Mouse (Mus musculus) hindbrain, embryonic 14.5 days (tissue): ENCODE measurements around the gene Vamp5. TPM values are rescaled to one million over a fixed set of nuclear protein-coding genes. Genes with fewer than 3 reads are reported as not detected.

ENCODE experiments used
- ATAC-seq: fragments of 200-750 bp; cut with Nextera tagmentation; 2 replicates; pipeline ENCODE4 v1.8.0; 2017; ENCODE audit warnings: moderate number of reproducible peaks, mild to moderate bottlenecking, moderate TSS enrichment, moderate library complexity; ENCODE audit not compliant: low FRiP score
- DNase-seq: peaks from one replicate; pipeline ENCODE4 v3.0.0-alpha.2; 2015; ENCODE audit warnings: low spot score
- H3K27ac ChIP-seq: fragments of 300-500 bp; sonication (generic); 2 replicates; pipeline ENCODE4 v1.5.1; 2014; ENCODE audit warnings: mild to moderate bottlenecking, moderate library complexity
- H3K27me3 ChIP-seq: fragments of 300-500 bp; sonication (generic); 2 replicates; pipeline ENCODE4 v1.6.1; 2014; ENCODE audit warnings: mild to moderate bottlenecking, low read length, mixed read lengths; ENCODE audit not compliant: control insufficient read depth, insufficient read depth
- H3K36me3 ChIP-seq: fragments of 300-500 bp; sonication (generic); replicated peaks from 2 replicates; pipeline ENCODE4 v1.6.1; 2014; ENCODE audit not compliant: control insufficient read depth, insufficient read depth
- H3K4me1 ChIP-seq: fragments of 300-500 bp; sonication (generic); replicated peaks from 2 replicates; pipeline ENCODE4 v1.6.1; 2014; ENCODE audit warnings: antibody characterized with exemption, low read length, mixed read lengths; ENCODE audit not compliant: control insufficient read depth, insufficient read depth
- H3K4me2 ChIP-seq: fragments of 300-500 bp; sonication (generic); replicated peaks from 2 replicates; pipeline ENCODE4 v1.6.1; 2014; ENCODE audit warnings: mild to moderate bottlenecking, moderate library complexity
- H3K4me3 ChIP-seq: fragments of 300-500 bp; sonication (generic); replicated peaks from 2 replicates; pipeline ENCODE4 v1.5.1; 2014; ENCODE audit warnings: mild to moderate bottlenecking, low read length
- H3K9ac ChIP-seq: fragments of 300-500 bp; sonication (generic); 2 replicates; pipeline ENCODE4 v1.6.1; 2014
- H3K9me3 ChIP-seq: fragments of 300-500 bp; sonication (generic); 2 replicates; pipeline ENCODE4 v1.6.1; 2016; ENCODE audit warnings: low read length; ENCODE audit not compliant: control insufficient read depth
- WGBS: fragments of 180-500 bp; shearing (Covaris S2); extraction: QIAGEN DNeasy Blood & Tissue Kit; methylation state at CpG from one replicate; pipeline ENCODE4 v1.1.7; 2014; 5-methylcytosine and 5-hydroxymethylcytosine counted together
- polyA plus RNA-seq: library from polyadenylated mRNA; unstranded; fragments of >200 nt; fragmentation: Nextera tagmentation; extraction: Ambion mirVana; gene quantifications from 2 replicates; pipeline ENCODE4 v1.2.1, GENCODE M21; 2014

Gene Vamp5
- polyA plus RNA-seq, 1 experiment from 2014 or later = 23.6 TPM

DNA sequence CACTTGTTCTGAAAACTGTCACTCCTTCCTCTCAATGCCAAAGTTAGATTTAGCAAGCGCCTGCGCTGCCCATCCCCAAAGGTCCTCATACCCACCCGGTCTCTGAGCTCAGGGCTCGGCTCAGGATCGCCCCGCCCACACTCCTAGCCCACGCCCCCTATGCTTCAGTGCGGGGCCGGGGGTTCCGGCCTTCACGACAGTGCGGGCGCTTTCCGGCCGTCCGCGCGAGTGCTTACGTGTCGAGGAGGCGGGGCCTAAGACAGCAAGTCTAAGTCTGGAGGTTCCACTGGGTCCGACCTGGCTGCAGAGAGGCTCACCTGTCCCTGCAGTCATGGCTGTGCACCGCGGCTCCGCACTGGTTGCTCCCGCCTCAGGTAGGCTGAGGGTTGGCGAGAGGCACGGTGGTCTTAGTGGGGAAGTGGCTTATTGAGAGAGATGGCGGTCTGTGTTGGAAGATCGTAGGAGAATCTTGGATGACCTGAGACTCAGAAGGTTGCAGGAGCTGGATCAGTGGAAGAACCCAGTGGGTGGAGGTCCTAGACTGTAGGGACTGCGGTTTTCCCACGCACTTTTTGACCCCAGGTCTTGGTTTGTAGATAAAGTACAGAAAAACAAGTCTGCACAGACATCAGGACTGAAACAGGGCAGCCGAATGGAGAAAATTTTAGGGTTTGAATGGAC is 33.9 kb upstream of the Vamp5 start, which contains the start of gene Ggcx:
Gene Ggcx, plus strand, starts transcription at position 233 of the 681 bp plus-strand sequence.
- DNase-seq (peak; percentile 92), ATAC-seq (peak; percentile 96)
- H3K27me3 ChIP-seq = no peaks in the 10 kb centered on the region
- H3K4me1 ChIP-seq = peaks cover 10% of the 10 kb centered on the region
- H3K4me2 ChIP-seq = peak within 1 kb of the TSS; percentile 79
- H3K36me3 ChIP-seq = peaks cover 21% of the 10 kb centered on the region
- H3K4me3 ChIP-seq = peak within 1 kb of the TSS; percentile 78
- H3K9me3 ChIP-seq = no peaks in the 10 kb centered on the region
- peak within 1 kb of the TSS; percentile 75 for H3K27ac ChIP-seq
- H3K9ac ChIP-seq = peak within 1 kb of the TSS; percentile 90
- whole genome bisulfite sequencing = 2% methylated on average over 33 of the region's 33 CpGs

DNA sequence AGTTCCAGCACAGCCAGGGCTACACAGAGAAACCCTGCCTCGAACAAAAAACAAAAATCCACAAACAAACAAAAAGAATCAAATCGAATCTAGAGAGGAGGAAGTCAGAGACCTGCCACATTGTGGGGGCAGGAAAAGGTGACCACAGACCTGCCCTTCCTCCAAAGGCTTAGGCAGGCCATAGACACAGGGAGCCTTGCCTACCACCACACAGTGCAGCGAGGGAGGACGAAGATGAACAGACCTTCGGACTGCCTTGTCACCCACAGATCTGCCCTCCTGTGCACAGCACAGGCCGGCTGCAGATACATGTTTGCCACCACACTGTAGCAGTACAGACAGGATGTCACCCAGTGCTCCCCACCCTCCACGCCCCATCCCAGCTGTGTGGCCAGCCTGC is 30.2 kb upstream of the Vamp5 start:
- no peaks in the 10 kb centered on the region for H3K9me3 ChIP-seq
- no peak overlapping the region for H3K9ac ChIP-seq
- no peak overlapping the region for H3K27ac ChIP-seq
- no peak overlapping the region for H3K4me2 ChIP-seq
- H3K4me1 ChIP-seq = peaks cover 10% of the 10 kb centered on the region
- WGBS = 84% methylated on average over 7 of the region's 7 CpGs
- no peak for ATAC-seq
- no peak overlapping the region for H3K4me3 ChIP-seq
- DNase-seq = no peak
- no peaks in the 10 kb centered on the region for H3K36me3 ChIP-seq
- no peaks in the 10 kb centered on the region for H3K27me3 ChIP-seq

DNA sequence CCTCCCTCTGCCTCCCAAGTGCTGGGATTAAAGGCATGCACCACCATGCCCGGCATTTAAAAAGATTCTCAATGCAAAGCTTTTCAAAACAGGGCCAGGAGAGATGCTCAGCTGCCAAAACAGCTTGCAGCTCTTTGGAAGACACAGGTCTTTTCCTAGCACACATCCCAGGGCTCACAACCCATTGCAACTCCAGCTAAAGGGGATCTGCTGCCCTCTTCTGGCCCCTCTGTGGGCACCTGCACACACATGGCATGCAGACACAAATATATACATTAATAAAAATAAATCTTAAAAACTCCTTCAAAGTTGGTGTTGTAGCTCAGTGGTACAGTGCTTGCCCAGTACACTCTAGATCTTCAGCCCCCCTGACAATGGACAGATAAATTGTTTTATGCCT is 29.7 kb upstream of the Vamp5 start:
- 28% methylated on average over 1 of the region's 1 CpGs for WGBS
- ATAC-seq = no peak

DNA sequence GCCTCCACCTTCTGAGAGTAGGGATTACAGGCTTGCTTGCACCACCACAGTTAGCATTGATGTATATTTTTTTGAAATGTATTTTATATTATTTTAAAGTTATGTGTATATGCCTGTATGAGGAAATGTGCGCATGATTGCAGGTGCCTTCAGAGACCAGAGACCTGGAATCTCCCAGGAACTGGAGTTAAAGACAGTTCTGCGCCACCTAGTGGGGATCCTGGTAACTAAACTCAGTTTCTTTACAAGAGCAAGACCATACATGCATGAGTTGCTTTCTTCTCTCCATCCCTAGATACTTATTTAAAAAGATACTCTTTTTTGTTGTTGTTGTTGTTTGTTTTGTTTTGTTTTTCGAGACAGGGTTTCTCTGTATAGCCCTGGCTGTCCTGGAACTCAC is 29.3 kb upstream of the Vamp5 start:
- Histone ChIP-seq H3K9me3 (no peaks in the 10 kb centered on the region), H3K9ac (no peak overlapping the region), H3K4me1 (peaks cover 2% of the 10 kb centered on the region; the same call in 1 of the 2 replicates), H3K4me2 (no peak overlapping the region), H3K27ac (no peak overlapping the region), H3K27me3 (no peaks in the 10 kb centered on the region), H3K36me3 (no peaks in the 10 kb centered on the region), H3K4me3 (no peak overlapping the region)
- DNase-seq (peak; percentile 80), ATAC-seq (no peak)
- 14% methylated on average over 3 of the region's 3 CpGs for WGBS

More for the DNA sequence above, 29.7 kb upstream of the Vamp5 start:
- no peaks in the 10 kb centered on the region for H3K36me3 ChIP-seq
- no peaks in the 10 kb centered on the region for H3K9me3 ChIP-seq
- H3K4me1 ChIP-seq = peaks cover 6% of the 10 kb centered on the region
- H3K4me3 ChIP-seq = no peak overlapping the region
- H3K27ac ChIP-seq = no peak overlapping the region
- no peaks in the 10 kb centered on the region for H3K27me3 ChIP-seq
- no peak overlapping the region for H3K4me2 ChIP-seq
- H3K9ac ChIP-seq = no peak overlapping the region
- DNase-seq = no peak

DNA sequence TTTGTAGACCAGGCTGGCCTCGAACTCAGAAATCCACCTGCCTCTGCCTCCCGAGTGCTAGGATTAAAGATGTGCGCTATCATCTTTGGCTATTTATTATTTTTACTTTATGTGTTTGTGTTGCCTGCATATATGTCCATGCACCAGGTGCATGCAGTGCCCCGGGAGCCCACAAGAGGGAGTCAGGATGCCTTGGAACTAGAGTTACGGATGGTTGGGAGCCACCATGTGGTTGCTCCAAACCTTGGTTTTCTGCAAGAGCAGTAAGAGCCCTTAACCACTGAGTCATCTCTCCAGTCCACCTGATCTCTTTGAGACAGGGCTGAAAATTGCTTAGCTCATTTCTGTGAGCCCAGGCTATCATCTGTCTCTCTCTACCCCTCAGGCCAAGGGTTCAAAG is 26.9 kb upstream of the Vamp5 start:
- WGBS = 4% methylated on average over 5 of the region's 5 CpGs

DNA sequence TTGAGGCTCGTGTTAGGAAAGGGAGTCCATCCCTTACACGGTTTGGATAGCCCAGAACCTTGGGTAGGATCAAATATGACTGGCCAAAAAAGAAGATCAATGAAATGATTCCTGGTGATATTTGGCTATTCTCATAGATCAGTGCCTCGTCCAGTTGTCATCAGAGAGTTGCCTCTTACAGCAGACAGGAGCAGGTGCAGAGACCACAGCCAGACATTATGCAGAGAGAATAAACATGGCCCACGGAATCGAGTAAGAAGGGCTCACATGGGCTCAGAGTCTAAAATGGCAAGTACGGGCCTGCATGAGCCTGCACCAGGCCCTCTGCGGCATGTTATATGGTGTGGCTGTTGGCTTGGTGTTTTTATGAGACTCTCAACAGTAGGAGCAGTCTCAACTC is 25.1 kb upstream of the Vamp5 start:
- no peak overlapping the region for H3K4me2 ChIP-seq
- H3K27ac ChIP-seq = no peak overlapping the region
- ATAC-seq (no peak), DNase-seq (no peak)
- no peaks in the 10 kb centered on the region for H3K9me3 ChIP-seq
- no peak overlapping the region for H3K9ac ChIP-seq
- no peaks in the 10 kb centered on the region for H3K27me3 ChIP-seq
- no peak overlapping the region for H3K4me3 ChIP-seq
- 86% methylated on average over 7 of the region's 7 CpGs for WGBS
- no peaks in the 10 kb centered on the region for H3K4me1 ChIP-seq
- H3K36me3 ChIP-seq = no peaks in the 10 kb centered on the region

More for the DNA sequence above, 26.9 kb upstream of the Vamp5 start:
- peak; percentile 48; the same call in 1 of the 2 replicates for ATAC-seq
- Histone ChIP-seq H3K36me3 (no peaks in the 10 kb centered on the region), H3K4me1 (no peaks in the 10 kb centered on the region), H3K27ac (no peak overlapping the region), H3K4me3 (no peak overlapping the region), H3K9me3 (no peaks in the 10 kb centered on the region), H3K9ac (no peak overlapping the region), H3K27me3 (no peaks in the 10 kb centered on the region), H3K4me2 (no peak overlapping the region)
- peak; percentile 87 for DNase-seq

DNA sequence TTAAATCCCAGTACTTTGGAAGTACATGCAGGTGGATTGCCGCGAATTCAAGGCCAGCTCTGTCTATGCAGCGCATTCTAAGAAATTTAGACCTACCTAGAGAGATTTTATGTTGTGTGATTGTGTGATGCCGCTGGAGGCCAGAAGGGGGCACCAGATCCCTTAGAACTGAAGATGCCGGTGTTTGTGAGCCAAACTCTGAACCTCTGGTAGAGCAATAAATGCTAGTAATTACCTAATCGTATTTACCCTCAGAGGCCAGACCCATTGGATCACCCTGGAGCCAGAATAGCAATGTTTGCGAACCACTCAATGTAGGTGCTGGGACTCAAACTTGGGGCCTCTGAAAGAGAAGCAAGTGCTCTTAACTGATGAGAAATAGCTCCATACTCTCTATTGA is 21.6 kb upstream of the Vamp5 start:
- Histone ChIP-seq H3K4me3 (no peak overlapping the region), H3K9ac (no peak overlapping the region), H3K9me3 (no peaks in the 10 kb centered on the region), H3K36me3 (no peaks in the 10 kb centered on the region), H3K27me3 (no peaks in the 10 kb centered on the region), H3K27ac (no peak overlapping the region), H3K4me1 (no peaks in the 10 kb centered on the region), H3K4me2 (no peak overlapping the region)
- ATAC-seq = no peak
- 25% methylated on average over 7 of the region's 7 CpGs for WGBS
- DNase-seq = peak; percentile 79

DNA sequence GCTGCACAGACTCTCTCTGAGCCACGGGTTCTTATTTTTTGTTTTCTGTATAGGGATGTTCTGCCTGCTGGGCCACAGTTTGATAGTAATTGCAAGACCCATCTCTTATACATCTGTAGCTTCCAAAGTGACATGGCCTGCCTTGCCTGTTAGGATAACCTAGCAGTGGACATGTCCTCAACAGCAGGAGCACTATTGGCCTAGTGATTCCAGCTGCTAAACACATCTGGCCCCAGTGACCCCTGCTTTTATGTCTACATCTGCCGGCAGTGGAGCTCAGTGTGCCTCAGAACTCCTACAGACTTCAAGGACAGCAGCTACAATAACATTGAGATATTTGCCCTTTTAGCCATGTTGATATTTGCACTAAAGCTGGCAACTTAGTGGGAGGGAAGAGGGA is 19.7 kb upstream of the Vamp5 start:
- Histone ChIP-seq H3K4me2 (no peak overlapping the region), H3K9ac (no peak overlapping the region), H3K9me3 (no peaks in the 10 kb centered on the region), H3K27me3 (no peaks in the 10 kb centered on the region), H3K4me3 (no peak overlapping the region), H3K27ac (no peak overlapping the region), H3K4me1 (no peaks in the 10 kb centered on the region), H3K36me3 (no peaks in the 10 kb centered on the region)
- WGBS = 46% methylated on average over 2 of the region's 2 CpGs
- ATAC-seq (no peak), DNase-seq (no peak)

DNA sequence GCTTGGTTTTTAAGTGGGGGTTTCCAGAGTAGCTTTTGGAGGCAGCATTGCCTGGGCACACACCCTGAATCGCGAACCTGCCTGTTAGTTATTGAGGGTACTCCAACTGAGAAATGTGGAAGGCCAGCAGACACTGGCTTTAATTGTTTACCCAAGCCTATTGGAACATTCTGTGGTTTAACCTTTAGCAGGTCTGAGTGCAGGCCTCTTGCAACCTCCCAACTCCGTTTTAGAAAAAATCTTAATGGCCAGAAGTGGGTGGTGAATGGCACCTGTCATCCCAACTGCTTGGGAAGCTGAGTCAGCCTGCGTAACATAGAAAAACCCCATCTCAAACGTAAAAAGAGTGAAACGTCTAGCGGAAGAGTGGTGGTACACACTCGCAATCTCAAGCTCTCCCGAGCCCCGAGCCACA is 16.6 kb upstream of the Vamp5 start:
- H3K4me1 ChIP-seq = no peaks in the 10 kb centered on the region
- DNase-seq (no peak), ATAC-seq (no peak)
- no peak overlapping the region for H3K27ac ChIP-seq
- H3K36me3 ChIP-seq = no peaks in the 10 kb centered on the region
- no peaks in the 10 kb centered on the region for H3K9me3 ChIP-seq
- no peak overlapping the region for H3K9ac ChIP-seq
- no peak overlapping the region for H3K4me2 ChIP-seq
- no peak overlapping the region for H3K4me3 ChIP-seq
- 84% methylated on average over 10 of the region's 10 CpGs for WGBS
- no peaks in the 10 kb centered on the region for H3K27me3 ChIP-seq

DNA sequence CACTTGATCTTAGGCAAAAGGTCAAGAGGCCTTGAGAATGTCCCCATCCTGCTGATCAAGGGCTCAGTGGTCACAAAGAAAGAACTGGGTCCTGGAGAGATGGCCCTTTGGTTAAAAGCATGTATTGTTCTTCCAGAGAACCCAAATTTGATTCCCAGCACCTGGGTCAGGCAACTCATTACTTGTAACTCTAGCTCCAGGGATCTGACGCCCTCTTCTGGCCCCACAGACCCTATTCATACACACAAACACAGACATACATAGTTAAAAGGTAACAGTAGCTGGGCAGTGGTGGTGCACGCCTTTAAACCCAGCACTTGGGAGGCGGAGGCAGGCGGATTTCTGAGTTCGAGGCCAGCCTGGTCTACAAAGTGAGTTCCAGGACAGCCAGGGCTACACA is 12.1 kb upstream of the Vamp5 start:
- H3K27ac ChIP-seq = no peak overlapping the region
- H3K27me3 ChIP-seq = peaks cover 18% of the 10 kb centered on the region
- whole genome bisulfite sequencing = 93% methylated on average over 5 of the region's 5 CpGs
- 0 out of 2 replicates have a peak, but pooled peaks cover 5% of the 10 kb centered on the region for H3K4me1 ChIP-seq
- no peaks in the 10 kb centered on the region for H3K9me3 ChIP-seq
- no peak overlapping the region for H3K9ac ChIP-seq
- ATAC-seq = no peak
- H3K4me2 ChIP-seq = no peak overlapping the region
- no peak for DNase-seq
- no peak overlapping the region for H3K4me3 ChIP-seq
- H3K36me3 ChIP-seq = no peaks in the 10 kb centered on the region
